Mouse (Mus musculus): Measurements from ENCODE around the gene Cabcoco1. TPM values are rescaled to one million over a fixed set of nuclear protein-coding genes. Genes with fewer than 3 reads are reported as not detected.

Gene Cabcoco1
- polyA plus RNA-seq, 1 experiment: 12.3 TPM

GRCm38 (mm10) chr10:68558828-68559219, 17.1 kb upstream of the Cabcoco1 start:
- H3K4me3 ChIP-seq (ENCODE audit: insufficient read depth, low read depth, low read length): no peak overlapping the region
- DNase-seq: no peak
- 0 out of 2 replicates have a peak, but pooled peaks cover 2% of the 10 kb centered on the region for H3K4me1 ChIP-seq (ENCODE audit: control insufficient read depth, insufficient read depth, low read length)
- TF ChIP-seq CTCF (conservative IDR thresholded peaks at IDR 0.05; ENCODE audit: insufficient read depth, insufficient read length, low read depth, low read length) (no peak), POLR2A (IDR thresholded peaks at IDR 0.05; ENCODE audit: low read depth, low read length) (no peak)
- no peaks in the 10 kb centered on the region for H3K36me3 ChIP-seq (ENCODE audit: control insufficient read depth, insufficient read depth, low read length)
- H3K27me3 ChIP-seq (replicated peaks; ENCODE audit: control insufficient read depth, insufficient read depth, low read length): no peaks in the 10 kb centered on the region
- H3K27ac ChIP-seq (ENCODE audit: insufficient read depth, low read depth, low read length): no peak overlapping the region
- 32% methylated on average over 4 of the region's 4 CpGs for WGBS

GRCm38 (mm10) chr10:68558105-68558827, 16.6 kb upstream of the Cabcoco1 start:
- WGBS: 49% methylated on average over 13 of the region's 13 CpGs
- no peak overlapping the region for H3K27ac ChIP-seq (ENCODE audit: insufficient read depth, low read depth, low read length)
- no peak for TF ChIP-seq POLR2A (IDR thresholded peaks at IDR 0.05; ENCODE audit: low read depth, low read length)
- no peak for TF ChIP-seq CTCF (conservative IDR thresholded peaks at IDR 0.05; ENCODE audit: insufficient read depth, insufficient read length, low read depth, low read length)
- 0 out of 2 replicates have a peak, but pooled peaks cover 2% of the 10 kb centered on the region for H3K4me1 ChIP-seq (ENCODE audit: control insufficient read depth, insufficient read depth, low read length)
- no peaks in the 10 kb centered on the region for H3K27me3 ChIP-seq (replicated peaks; ENCODE audit: control insufficient read depth, insufficient read depth, low read length)
- DNase-seq: peak; percentile 86
- H3K4me3 ChIP-seq (ENCODE audit: insufficient read depth, low read depth, low read length): no peak overlapping the region
- H3K36me3 ChIP-seq (ENCODE audit: control insufficient read depth, insufficient read depth, low read length): no peaks in the 10 kb centered on the region

GRCm38 (mm10) chr10:68553677-68554076, 12.0 kb upstream of the Cabcoco1 start:
- Histone ChIP-seq H3K4me1 (ENCODE audit: control insufficient read depth, insufficient read depth, low read length) (peaks cover 5% of the 10 kb centered on the region; the same call in 1 of the 2 replicates), H3K4me3 (ENCODE audit: insufficient read depth, low read depth, low read length) (no peak overlapping the region), H3K36me3 (ENCODE audit: control insufficient read depth, insufficient read depth, low read length) (no peaks in the 10 kb centered on the region), H3K27ac (ENCODE audit: insufficient read depth, low read depth, low read length) (no peak overlapping the region), H3K27me3 (replicated peaks; ENCODE audit: control insufficient read depth, insufficient read depth, low read length) (no peaks in the 10 kb centered on the region)
- no peak for DNase-seq
- TF ChIP-seq CTCF (conservative IDR thresholded peaks at IDR 0.05; ENCODE audit: insufficient read depth, insufficient read length, low read depth, low read length) (no peak), POLR2A (IDR thresholded peaks at IDR 0.05; ENCODE audit: low read depth, low read length) (no peak)
- 79% methylated on average over 3 of the region's 3 CpGs for WGBS

- DNase-seq: no peak
- 88% methylated on average over 2 of the region's 2 CpGs for WGBS
Observed at GRCm38 (mm10) chr10:68552556-68552955, 10.9 kb upstream of the Cabcoco1 start.

GRCm38 (mm10) chr10:68551316-68551715, 9.6 kb upstream of the Cabcoco1 start:
- Histone ChIP-seq H3K4me3 (ENCODE audit: insufficient read depth, low read depth, low read length) (no peak overlapping the region), H3K27ac (ENCODE audit: insufficient read depth, low read depth, low read length) (no peak overlapping the region), H3K36me3 (ENCODE audit: control insufficient read depth, insufficient read depth, low read length) (no peaks in the 10 kb centered on the region), H3K4me1 (ENCODE audit: control insufficient read depth, insufficient read depth, low read length) (peaks cover 3% of the 10 kb centered on the region; the same call in 1 of the 2 replicates), H3K27me3 (replicated peaks; ENCODE audit: control insufficient read depth, insufficient read depth, low read length) (no peaks in the 10 kb centered on the region)
- WGBS: 71% methylated on average over 7 of the region's 7 CpGs
- no peak for DNase-seq
- TF ChIP-seq CTCF (conservative IDR thresholded peaks at IDR 0.05; ENCODE audit: insufficient read depth, insufficient read length, low read depth, low read length) (no peak), POLR2A (IDR thresholded peaks at IDR 0.05; ENCODE audit: low read depth, low read length) (no peak)

More at GRCm38 (mm10) chr10:68552556-68552955, 10.9 kb upstream of the Cabcoco1 start:
- H3K4me3 ChIP-seq (ENCODE audit: insufficient read depth, low read depth, low read length): no peak overlapping the region
- no peaks in the 10 kb centered on the region for H3K27me3 ChIP-seq (replicated peaks; ENCODE audit: control insufficient read depth, insufficient read depth, low read length)
- H3K36me3 ChIP-seq (ENCODE audit: control insufficient read depth, insufficient read depth, low read length): no peaks in the 10 kb centered on the region
- H3K4me1 ChIP-seq (ENCODE audit: control insufficient read depth, insufficient read depth, low read length): peaks cover 3% of the 10 kb centered on the region; the same call in 1 of the 2 replicates
- no peak overlapping the region for H3K27ac ChIP-seq (ENCODE audit: insufficient read depth, low read depth, low read length)
- TF ChIP-seq POLR2A (IDR thresholded peaks at IDR 0.05; ENCODE audit: low read depth, low read length) (no peak), CTCF (conservative IDR thresholded peaks at IDR 0.05; ENCODE audit: insufficient read depth, insufficient read length, low read depth, low read length) (no peak)

- TF ChIP-seq CTCF (conservative IDR thresholded peaks at IDR 0.05; ENCODE audit: insufficient read depth, insufficient read length, low read depth, low read length): no peak
- TF ChIP-seq POLR2A (IDR thresholded peaks at IDR 0.05; ENCODE audit: low read depth, low read length): no peak
- peak; percentile 68 for DNase-seq
- Histone ChIP-seq H3K4me3 (ENCODE audit: insufficient read depth, low read depth, low read length) (no peak overlapping the region), H3K27ac (ENCODE audit: insufficient read depth, low read depth, low read length) (no peak overlapping the region), H3K36me3 (ENCODE audit: control insufficient read depth, insufficient read depth, low read length) (no peaks in the 10 kb centered on the region), H3K27me3 (replicated peaks; ENCODE audit: control insufficient read depth, insufficient read depth, low read length) (no peaks in the 10 kb centered on the region), H3K4me1 (ENCODE audit: control insufficient read depth, insufficient read depth, low read length) (peaks cover 3% of the 10 kb centered on the region; the same call in 1 of the 2 replicates)
- WGBS: 37% methylated on average over 9 of the region's 9 CpGs
Observed at GRCm38 (mm10) chr10:68550668-68551267, 9.1 kb upstream of the Cabcoco1 start.

- no peak for DNase-seq
- Histone ChIP-seq H3K4me3 (ENCODE audit: insufficient read depth, low read depth, low read length) (no peak overlapping the region), H3K27me3 (replicated peaks; ENCODE audit: control insufficient read depth, insufficient read depth, low read length) (no peaks in the 10 kb centered on the region), H3K4me1 (ENCODE audit: control insufficient read depth, insufficient read depth, low read length) (0 out of 2 replicates have a peak, but pooled peaks cover 4% of the 10 kb centered on the region), H3K27ac (ENCODE audit: insufficient read depth, low read depth, low read length) (no peak overlapping the region), H3K36me3 (ENCODE audit: control insufficient read depth, insufficient read depth, low read length) (no peaks in the 10 kb centered on the region)
- no peak for TF ChIP-seq POLR2A (IDR thresholded peaks at IDR 0.05; ENCODE audit: low read depth, low read length)
- TF ChIP-seq CTCF (conservative IDR thresholded peaks at IDR 0.05; ENCODE audit: insufficient read depth, insufficient read length, low read depth, low read length): no peak
- WGBS: 42% methylated on average over 3 of the region's 3 CpGs
Observed at GRCm38 (mm10) chr10:68543107-68543506, 1.4 kb upstream of the Cabcoco1 start.

All from kidney, adult 2 months (tissue).